Mouse (Mus musculus) liver, embryonic 14.5 days (tissue): Measurements from ENCODE around the gene Lrba. TPM values are rescaled to one million over a fixed set of nuclear protein-coding genes. Genes with fewer than 3 reads are reported as not detected.

Experiments used
- ATAC-seq: fragments of 200-750 bp; cut with Nextera tagmentation; 2 replicates; pipeline ENCODE4 v1.8.0; 2017; ENCODE audit warnings: moderate number of reproducible peaks, mild to moderate bottlenecking, moderate library complexity; ENCODE audit not compliant: insufficient read depth
- DNase-seq, 3 experiments: peaks; one replicate each; pipeline ENCODE4 v3.0.0-alpha.2; 2012 to 2013; ENCODE audit warnings: low read depth in 3 of 3, low spot score in 3 of 3
- H3K27ac ChIP-seq: fragments of 300-500 bp; sonication (generic); 2 replicates; pipeline ENCODE4 v1.5.1; 2014; ENCODE audit warnings: moderate library complexity, mild to moderate bottlenecking, control low read depth, inconsistent platforms
- H3K27me3 ChIP-seq: fragments of 300-500 bp; sonication (generic); 2 replicates; pipeline ENCODE4 v1.6.1; 2014; ENCODE audit warnings: mild to moderate bottlenecking, low read length, moderate library complexity; ENCODE audit not compliant: control insufficient read depth, insufficient read depth
- H3K36me3 ChIP-seq: fragments of 300-500 bp; sonication (generic); replicated peaks from 2 replicates; pipeline ENCODE4 v1.6.1; 2014; ENCODE audit warnings: low read depth; ENCODE audit not compliant: control insufficient read depth, insufficient read depth
- H3K4me1 ChIP-seq, 2 experiments: fragments of 200-500 bp in 1 of 2; fragments of 300-500 bp in 1 of 2; sonication (generic) in 1 of 2; replicated peaks; 2 replicates each; pipeline ENCODE4 v1.6.1; 2012 to 2014; ENCODE audit warnings: antibody characterized with exemption in 1 of 2, inconsistent platforms in 1 of 2, low read length in 1 of 2; ENCODE audit not compliant: control insufficient read depth in 2 of 2, insufficient read depth in 2 of 2
- H3K4me2 ChIP-seq: fragments of 300-500 bp; sonication (generic); 2 replicates; pipeline ENCODE4 v1.6.1; 2014; ENCODE audit warnings: low read depth, mild to moderate bottlenecking, control low read depth, moderate library complexity
- H3K4me3 ChIP-seq, 2 experiments: fragments of 200-500 bp in 1 of 2; fragments of 300-500 bp in 1 of 2; sonication (generic) in 1 of 2; 2 replicates each; pipeline ENCODE4 v1.5.1; 2012 to 2014; ENCODE audit warnings: low read depth in 2 of 2, low read length in 2 of 2, mild to moderate bottlenecking in 2 of 2, control low read depth in 1 of 2, inconsistent platforms in 1 of 2, moderate library complexity in 1 of 2; ENCODE audit not compliant: insufficient read depth in 1 of 2
- H3K9ac ChIP-seq: fragments of 300-500 bp; sonication (generic); replicated peaks from 2 replicates; pipeline ENCODE4 v1.6.1; 2014; ENCODE audit warnings: mild to moderate bottlenecking, control low read depth, moderate library complexity
- H3K9me3 ChIP-seq: fragments of 300-500 bp; sonication (generic); 2 replicates; pipeline ENCODE4 v1.6.1; 2016; ENCODE audit warnings: low read length, mixed read lengths; ENCODE audit not compliant: control insufficient read depth
- CTCF ChIP-seq: IDR thresholded peaks from 2 replicates; pipeline ENCODE4 v1.5.1; 2016; ENCODE audit warnings: antibody characterized with exemption, low read depth, control low read depth
- EP300 ChIP-seq: IDR thresholded peaks from 2 replicates; pipeline ENCODE4 v1.6.1; 2016; ENCODE audit warnings: antibody characterized with exemption, low read depth
- WGBS: fragments of 180-500 bp; shearing (Covaris S2); extraction: QIAGEN DNeasy Blood & Tissue Kit; methylation state at CpG from one replicate; pipeline ENCODE4 v1.1.7; 2014; ENCODE audit not compliant: insufficient replicate concordance; 5-methylcytosine and 5-hydroxymethylcytosine counted together
- polyA plus RNA-seq, 2 experiments: library from polyadenylated mRNA; depleted of rRNA in 1 of 2; stranded (reverse) in 1 of 2; unstranded in 1 of 2; fragments of >200 nt; fragmentation: Nextera tagmentation in 1 of 2; extraction: Ambion mirVana in 1 of 2; gene quantifications; 2 replicates each; pipeline versions ENCODE4 v1.2.1 to v1.2.3; 2012 to 2014

The Lrba gene
- polyA plus RNA-seq, 2 experiments, result 3.7 to 4.4 TPM

GRCm38 (mm10) chr3:86754595-86755557 lies 530.4 kb downstream of the Lrba start:
- no peak overlapping the region for H3K4me2 ChIP-seq

GRCm38 (mm10) chr3:86756548-86756947 lies 532.1 kb downstream of the Lrba start:
- H3K36me3 ChIP-seq, result no peaks in the 10 kb centered on the region
- ATAC-seq, result no peak

More at GRCm38 (mm10) chr3:86754595-86755557, 530.4 kb downstream of the Lrba start:
- WGBS, result 50% methylated on average over 14 of the region's 14 CpGs
- no peaks in the 10 kb centered on the region for H3K27me3 ChIP-seq
- ATAC-seq, result no peak
- no peaks in the 10 kb centered on the region for H3K36me3 ChIP-seq
- TF ChIP-seq EP300 (no peak), CTCF (no peak)
- H3K9me3 ChIP-seq, result no peaks in the 10 kb centered on the region
- H3K4me3 ChIP-seq, result no peak overlapping the region
- no peak for DNase-seq
- H3K27ac ChIP-seq, result no peak overlapping the region
- 0 out of 4 replicates have a peak, but pooled peaks cover 0 to 2% of the 10 kb centered on the region in 2 experiments for H3K4me1 ChIP-seq
- H3K9ac ChIP-seq, result no peak overlapping the region

GRCm38 (mm10) chr3:86758727-86759126 lies 534.2 kb downstream of the Lrba start:
- TF ChIP-seq CTCF, result no peak
- H3K36me3 ChIP-seq, result no peaks in the 10 kb centered on the region
- H3K9me3 ChIP-seq, result no peaks in the 10 kb centered on the region
- H3K4me1 ChIP-seq, result 0 out of 4 replicates have a peak, but pooled peaks cover 0 to 2% of the 10 kb centered on the region in 2 experiments
- no peak overlapping the region for H3K4me3 ChIP-seq
- H3K9ac ChIP-seq, result no peak overlapping the region
- DNase-seq (no peak), ATAC-seq (no peak)
- no peak overlapping the region for H3K27ac ChIP-seq
- 38% methylated on average over 6 of the region's 6 CpGs for WGBS
- H3K4me2 ChIP-seq, result no peak overlapping the region; the same call in 1 of the 2 replicates
- no peaks in the 10 kb centered on the region for H3K27me3 ChIP-seq

More at GRCm38 (mm10) chr3:86756548-86756947, 532.1 kb downstream of the Lrba start:
- H3K27ac ChIP-seq, result no peak overlapping the region
- no peaks in the 10 kb centered on the region for H3K27me3 ChIP-seq
- TF ChIP-seq EP300, result no peak
- TF ChIP-seq CTCF, result no peak
- H3K9me3 ChIP-seq, result no peaks in the 10 kb centered on the region
- no peak overlapping the region for H3K4me2 ChIP-seq
- DNase-seq, result no peak
- 58% methylated on average over 1 of the region's 1 CpGs for WGBS
- no peak overlapping the region for H3K4me3 ChIP-seq
- H3K4me1 ChIP-seq, result 0 out of 4 replicates have a peak, but pooled peaks cover 0 to 2% of the 10 kb centered on the region in 2 experiments
- H3K9ac ChIP-seq, result no peak overlapping the region

- Histone ChIP-seq H3K27me3 (no peaks in the 10 kb centered on the region), H3K4me3 (no peak overlapping the region), H3K9ac (no peak overlapping the region), H3K36me3 (no peaks in the 10 kb centered on the region), H3K27ac (no peak overlapping the region), H3K9me3 (no peaks in the 10 kb centered on the region), H3K4me2 (no peak overlapping the region), H3K4me1 (0 out of 4 replicates have a peak, but pooled peaks cover 0 to 2% of the 10 kb centered on the region in 2 experiments)
- DNase-seq (no peak), ATAC-seq (no peak)
- 51% methylated on average over 1 of the region's 1 CpGs for WGBS
- TF ChIP-seq EP300 (no peak), CTCF (no peak)
Observed at GRCm38 (mm10) chr3:86759383-86759782, 534.9 kb downstream of the Lrba start.

- 77% methylated on average over 8 of the region's 8 CpGs for WGBS
- Histone ChIP-seq H3K36me3 (no peaks in the 10 kb centered on the region), H3K9me3 (no peaks in the 10 kb centered on the region), H3K4me3 (no peak overlapping the region), H3K4me1 (no peaks in the 10 kb centered on the region), H3K27me3 (no peaks in the 10 kb centered on the region), H3K4me2 (no peak overlapping the region), H3K9ac (no peak overlapping the region), H3K27ac (no peak overlapping the region)
- no peak for DNase-seq
- ATAC-seq, result no peak
- TF ChIP-seq EP300, result no peak
- no peak for TF ChIP-seq CTCF
Observed at GRCm38 (mm10) chr3:86759834-86760233, 535.4 kb downstream of the Lrba start.
